Mouse (Mus musculus) CH12.LX (cell line): ENCODE data around the gene Commd1. TPM values are rescaled to one million over a fixed set of nuclear protein-coding genes. Genes with fewer than 3 reads are reported as not detected.

Experiments used
- DNase-seq: peaks from one replicate; pipeline ENCODE4 v3.0.0-alpha.2; 2013; ENCODE audit errors: extremely low read depth
- H3K27ac ChIP-seq: 2 replicates; pipeline ENCODE4 v1.5.1; 2012; ENCODE audit warnings: low read depth, mild to moderate bottlenecking, control low read depth, moderate library complexity; ENCODE audit not compliant: insufficient read depth
- H3K27me3 ChIP-seq: replicated peaks from 2 replicates; pipeline ENCODE3; 2012; ENCODE audit warnings: inconsistent platforms
- H3K36me3 ChIP-seq, 2 experiments: replicated peaks in 1 of 2; 2 replicates each; pipeline versions ENCODE3 to v1.6.1; 2012; ENCODE audit warnings: inconsistent platforms in 1 of 2, low read length in 1 of 2, mild to moderate bottlenecking in 1 of 2, mixed read lengths in 1 of 2, moderate library complexity in 1 of 2; ENCODE audit not compliant: control insufficient read depth in 1 of 2, insufficient read depth in 1 of 2
- H3K4me1 ChIP-seq, 2 experiments: 2 replicates each; pipeline ENCODE4 v1.6.1; 2012; ENCODE audit warnings: inconsistent platforms in 1 of 2, moderate library complexity in 1 of 2; ENCODE audit not compliant: insufficient read depth in 2 of 2, control insufficient read depth in 1 of 2
- H3K4me2 ChIP-seq: 2 replicates; pipeline ENCODE4 v1.6.1; 2012; ENCODE audit warnings: low read depth, mild to moderate bottlenecking, control low read depth; ENCODE audit not compliant: poor library complexity, insufficient read depth, severe bottlenecking
- H3K4me3 ChIP-seq, 3 experiments: fragments of 150-350 bp in 1 of 3; sonication (generic) in 1 of 3; replicated peaks in 1 of 3; 2 replicates each; pipeline versions ENCODE3 to v1.5.1; 2011 to 2012; ENCODE audit warnings: low read depth in 2 of 3, low read length in 2 of 3, mild to moderate bottlenecking in 2 of 3, moderate library complexity in 2 of 3, control low read depth in 1 of 3, improper control_type of control experiment in 1 of 3, inconsistent platforms in 1 of 3, mixed read lengths in 1 of 3; ENCODE audit not compliant: poor library complexity in 1 of 3
- H3K79me2 ChIP-seq: replicated peaks from 2 replicates; pipeline ENCODE4 v1.6.1; 2012; ENCODE audit warnings: mild to moderate bottlenecking, moderate library complexity; ENCODE audit not compliant: control insufficient read depth, poor library complexity, insufficient read depth, severe bottlenecking; ENCODE audit errors: extremely low read depth
- H3K9ac ChIP-seq: 2 replicates; pipeline ENCODE4 v1.6.1; 2012; ENCODE audit warnings: low read depth, mild to moderate bottlenecking, control low read depth, moderate library complexity; ENCODE audit not compliant: insufficient read depth
- H3K9me3 ChIP-seq: replicated peaks from 2 replicates; pipeline ENCODE3; 2012; ENCODE audit warnings: low read length, inconsistent platforms, mixed read lengths
- BHLHE40 ChIP-seq: IDR thresholded peaks from 2 replicates; pipeline ENCODE4 v1.6.1; 2011; ENCODE audit warnings: mild to moderate bottlenecking, low read depth, low read length, improper control_type of control experiment
- CHD1 ChIP-seq: IDR thresholded peaks from 2 replicates; pipeline ENCODE4 v1.6.1; 2012; ENCODE audit warnings: low read depth, low read length, improper control_type of control experiment, inconsistent platforms
- CHD2 ChIP-seq: IDR thresholded peaks from 2 replicates; pipeline ENCODE4 v1.6.1; 2011; ENCODE audit warnings: low read length, improper control_type of control experiment
- E2F4 ChIP-seq: IDR thresholded peaks from 2 replicates; pipeline ENCODE4 v1.6.1; 2011; ENCODE audit warnings: low read depth, low read length, improper control_type of control experiment; ENCODE audit not compliant: insufficient replicate concordance
- JUN ChIP-seq: IDR thresholded peaks from 2 replicates; pipeline ENCODE4 v1.6.1; 2011; ENCODE audit warnings: low read depth, mild to moderate bottlenecking, low read length, improper control_type of control experiment, moderate library complexity; ENCODE audit not compliant: insufficient read depth
- JUND ChIP-seq: conservative IDR thresholded peaks from 2 replicates; pipeline ENCODE4 v1.6.1; 2011; ENCODE audit warnings: low read depth, low read length, improper control_type of control experiment
- MAFK ChIP-seq: IDR thresholded peaks from 2 replicates; pipeline ENCODE4 v1.6.1; 2011; ENCODE audit warnings: low read length, improper control_type of control experiment; ENCODE audit not compliant: insufficient replicate concordance
- MAX ChIP-seq: IDR thresholded peaks from 2 replicates; pipeline ENCODE4 v1.6.1; 2011; ENCODE audit warnings: low read length, improper control_type of control experiment
- MEF2A ChIP-seq: IDR thresholded peaks from 2 replicates; pipeline ENCODE4 v1.6.1; 2014; ENCODE audit warnings: low read depth, mild to moderate bottlenecking, inconsistent platforms, low read length, improper control_type of control experiment, borderline replicate concordance
- MXI1 ChIP-seq: IDR thresholded peaks from 2 replicates; pipeline ENCODE4 v1.6.1; 2011; ENCODE audit warnings: mild to moderate bottlenecking, low read depth, low read length, improper control_type of control experiment
- MYC ChIP-seq: IDR thresholded peaks from 2 replicates; pipeline ENCODE4 v1.6.1; 2011; ENCODE audit warnings: low read depth, mild to moderate bottlenecking, improper control_type of control experiment, low read length
- NELFE ChIP-seq: IDR thresholded peaks from 2 replicates; pipeline ENCODE4 v1.6.1; 2011; ENCODE audit warnings: low read depth, low read length, improper control_type of control experiment
- POLR2A ChIP-seq: IDR thresholded peaks from 2 replicates; pipeline ENCODE4 v1.6.1; 2011; ENCODE audit warnings: low read depth, mild to moderate bottlenecking, improper control_type of control experiment, low read length
- RAD21 ChIP-seq: IDR thresholded peaks from 2 replicates; pipeline ENCODE4 v1.6.1; 2011; ENCODE audit warnings: low read depth, mild to moderate bottlenecking, low read length, improper control_type of control experiment, moderate library complexity
- RCOR1 ChIP-seq: conservative IDR thresholded peaks from 2 replicates; pipeline ENCODE4 v1.6.1; 2012; ENCODE audit warnings: low read depth, mild to moderate bottlenecking, inconsistent platforms, low read length, improper control_type of control experiment
- SIN3A ChIP-seq: IDR thresholded peaks from 2 replicates; pipeline ENCODE4 v1.6.1; 2012; ENCODE audit warnings: low read length, improper control_type of control experiment, inconsistent platforms
- UBTF ChIP-seq: IDR thresholded peaks from 2 replicates; pipeline ENCODE4 v1.6.1; 2012; ENCODE audit warnings: low read depth, mild to moderate bottlenecking, inconsistent platforms, low read length, improper control_type of control experiment, moderate library complexity
- ZKSCAN1 ChIP-seq: IDR thresholded peaks from 2 replicates; pipeline ENCODE4 v1.6.1; 2012; ENCODE audit warnings: low read depth, inconsistent platforms, low read length, improper control_type of control experiment, borderline replicate concordance
- ZNF384 ChIP-seq: IDR thresholded peaks from 2 replicates; pipeline ENCODE4 v1.6.1; 2012; ENCODE audit warnings: low read depth, low read length, improper control_type of control experiment, inconsistent platforms
- dilution Hi-C: fragments of 300-500 bp; cut with MboI; formaldehyde crosslinking; loops from 2 replicates; pipeline ENCODE4 v1.14.3; 2020; ENCODE audit warnings: low sequenced_read_pairs; ENCODE audit not compliant: extremely low pct_unique_long_range_greater_than_20kb, extremely low pct_ligation_motif_present
- in situ Hi-C: fragments of 300-500 bp; cut with MboI; formaldehyde crosslinking; loops from 3 replicates; pipeline ENCODE4 v1.14.3; 2019; ENCODE audit warnings: low sequenced_read_pairs, low pct_ligation_motif_present, low pct_unique_long_range_greater_than_20kb, mixed read lengths
- polyA plus RNA-seq: library from polyadenylated mRNA; unstranded; fragments of >175 nt; gene quantifications from 2 replicates; pipeline ENCODE4 v1.2.1, GENCODE M21; 2012; ENCODE audit warnings: low read depth; ENCODE audit not compliant: insufficient read length
- total RNA-seq, 2 experiments: library from RNA; depleted of rRNA; stranded (reverse); fragments of 300-350 nt in 1 of 2; fragments of >200 nt in 1 of 2; gene quantifications; 2 replicates each; pipeline ENCODE4 v1.2.3; 2012 to 2014

Gene Commd1
- total and polyA plus RNA-seq, 3 experiments: 109 to 163 (median 113) TPM

GRCm38 (mm10) chr11:22852510-22852909, 129.7 kb downstream of the Commd1 start:
- Histone ChIP-seq H3K9me3 (no peaks in the 10 kb centered on the region), H3K27me3 (no peaks in the 10 kb centered on the region), H3K27ac (peak overlapping the region; percentile 50), H3K9ac (peak overlapping the region; percentile 18; the same call in 1 of the 2 replicates), H3K79me2 (peaks cover 95% of the 10 kb centered on the region), H3K4me3 (peak overlapping the region in 2 of 3 experiments; percentile 31 to 50), H3K4me1 (peaks cover 36 to 79% of the 10 kb centered on the region in 2 experiments), H3K36me3 (peaks cover 7 to 49% of the 10 kb centered on the region in 2 experiments), H3K4me2 (peak overlapping the region; percentile 78)
- no peak for DNase-seq
- TF ChIP-seq CHD1 (0 out of 2 replicates have a peak, but pooled peaks have one; percentile 8), NELFE (no peak), JUND (no peak), SIN3A (peak; percentile 7; the same call in 1 of the 2 replicates), RAD21 (no peak), MAFK (no peak), UBTF (0 out of 2 replicates have a peak, but pooled peaks have one; percentile 62), POLR2A (peak; percentile 31; the same call in 1 of the 2 replicates), CHD2 (no peak)
- in situ Hi-C loops (loop anchor here (5.0 kb wide), 1 partner anchor 160 kb away; no protein-coding TSS in a partner anchor), dilution Hi-C loops (no loop called here)

GRCm38 (mm10) chr11:22851416-22851815, 130.8 kb downstream of the Commd1 start:
- Histone ChIP-seq H3K27ac (no peak overlapping the region), H3K9me3 (no peaks in the 10 kb centered on the region), H3K36me3 (peaks cover 7 to 56% of the 10 kb centered on the region in 2 experiments), H3K4me1 (peaks cover 45 to 89% of the 10 kb centered on the region in 2 experiments)
- dilution Hi-C loops: no loop called here
- in situ Hi-C loops: loop anchor here (5.0 kb wide), 1 partner anchor 159 kb away; no protein-coding TSS in a partner anchor
- peak; percentile 76 for TF ChIP-seq ZNF384
- no peak for TF ChIP-seq MXI1
- TF ChIP-seq, all 38 proteins: peak for 1
- Histone ChIP-seq H3K4me2 (peak overlapping the region; percentile 35), H3K27me3 (no peaks in the 10 kb centered on the region), H3K79me2 (peaks cover 96% of the 10 kb centered on the region), H3K4me3 (peak overlapping the region in 2 of 3 experiments; percentile 17 to 50), H3K9ac (peak overlapping the region; percentile 7; the same call in 1 of the 2 replicates)
- no peak for DNase-seq

- Histone ChIP-seq H3K79me2 (peaks cover 95% of the 10 kb centered on the region), H3K4me3 (no peak overlapping the region), H3K4me2 (peak overlapping the region; percentile 3), H3K27me3 (no peaks in the 10 kb centered on the region), H3K4me1 (peaks cover 46 to 96% of the 10 kb centered on the region in 2 experiments), H3K9ac (peak overlapping the region; percentile 7), H3K27ac (peak overlapping the region; percentile 64), H3K9me3 (no peaks in the 10 kb centered on the region), H3K36me3 (peaks cover 7 to 56% of the 10 kb centered on the region in 2 experiments)
- no peak for DNase-seq
- in situ Hi-C loops (loop anchor here (5.0 kb wide), 1 partner anchor 158 kb away; no protein-coding TSS in a partner anchor), dilution Hi-C loops (no loop called here)
- TF ChIP-seq RCOR1 (no peak), MYC (peak; percentile 55), BHLHE40 (peak; percentile 52), MAX (peak; percentile 52; the same call in 1 of the 2 replicates), MEF2A (0 out of 2 replicates have a peak, but pooled peaks have one; percentile 17), E2F4 (no peak), JUN (no peak), MXI1 (peak; percentile 63), ZKSCAN1 (no peak), CHD1 (no peak)
Observed at GRCm38 (mm10) chr11:22850077-22850476, 132.1 kb downstream of the Commd1 start.
